Mouse (Mus musculus) yolk sac, embryonic 10.5 days (tissue): ENCODE data around the gene Epo.
A peak's percentile ranks its signal among the peaks of the same experiment; 100 is the strongest.

ENCODE experiments used
- DNase-seq: peaks from one replicate; pipeline ENCODE4 v3.0.0-alpha.2; 2017; ENCODE audit warnings: low spot score

Epo gene

DNA sequence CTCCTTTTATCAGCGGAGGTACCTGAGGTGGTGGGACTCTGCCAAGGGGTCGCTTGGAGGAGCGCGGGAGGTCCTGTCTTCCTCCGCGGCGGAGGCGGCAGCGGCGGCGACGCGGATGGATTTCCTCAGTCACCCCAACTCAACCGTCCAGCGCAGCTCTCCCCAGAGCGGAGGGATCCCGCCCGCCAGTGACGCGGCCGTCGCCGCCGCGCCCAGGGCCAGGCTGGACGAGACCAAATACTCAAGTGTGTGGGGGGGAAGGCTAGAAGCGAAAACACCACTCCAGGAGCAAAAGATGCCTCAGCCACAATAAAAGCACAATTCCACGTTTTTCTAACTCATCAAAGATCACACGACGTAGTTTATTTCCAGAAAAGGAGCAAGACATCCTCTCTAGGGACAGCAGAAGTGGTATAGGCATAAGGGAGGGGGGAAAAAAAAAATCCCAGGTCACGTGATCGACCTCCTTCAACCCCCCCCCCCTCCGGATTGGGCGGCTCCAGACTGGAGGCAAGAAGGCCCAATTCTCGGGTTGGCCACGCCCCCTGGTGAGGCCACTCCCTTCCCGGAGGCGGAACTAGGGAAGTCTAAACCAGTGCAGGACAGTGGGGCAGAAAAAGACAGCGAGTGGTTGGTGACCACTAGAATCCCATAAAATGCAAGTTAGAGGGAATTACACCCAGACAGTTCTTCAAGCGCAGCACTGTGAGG is at the start of gene Epo, which contains the start of gene Gnb2:
Epo (minus strand) TSS at position 126 of the 711 bp plus-strand sequence.
Gnb2 (minus strand) TSS at position 394 of the 711 bp plus-strand sequence.
- peak; percentile 98 for DNase-seq

DNA sequence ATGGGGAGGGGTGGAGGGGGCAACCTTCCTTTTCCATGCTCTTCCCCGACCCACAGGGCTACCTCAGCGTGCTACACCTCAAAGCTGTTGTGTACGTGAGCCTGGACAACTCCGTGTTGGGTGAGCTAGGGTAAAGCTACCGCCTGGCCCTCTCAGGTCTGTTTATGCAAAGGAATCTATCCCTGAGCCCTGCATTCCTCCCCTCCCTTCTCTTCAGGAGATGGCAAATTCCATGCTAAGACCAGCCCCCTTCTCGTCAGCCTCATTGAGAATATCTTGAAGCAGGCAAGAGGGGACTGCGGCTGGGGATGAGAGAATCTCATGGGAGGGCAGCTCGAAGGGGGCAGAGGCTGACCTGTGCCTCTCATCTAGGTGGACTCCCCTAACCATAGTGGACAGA is 49.7 kb upstream of the Epo start:
- peak; percentile 21 for DNase-seq

DNA sequence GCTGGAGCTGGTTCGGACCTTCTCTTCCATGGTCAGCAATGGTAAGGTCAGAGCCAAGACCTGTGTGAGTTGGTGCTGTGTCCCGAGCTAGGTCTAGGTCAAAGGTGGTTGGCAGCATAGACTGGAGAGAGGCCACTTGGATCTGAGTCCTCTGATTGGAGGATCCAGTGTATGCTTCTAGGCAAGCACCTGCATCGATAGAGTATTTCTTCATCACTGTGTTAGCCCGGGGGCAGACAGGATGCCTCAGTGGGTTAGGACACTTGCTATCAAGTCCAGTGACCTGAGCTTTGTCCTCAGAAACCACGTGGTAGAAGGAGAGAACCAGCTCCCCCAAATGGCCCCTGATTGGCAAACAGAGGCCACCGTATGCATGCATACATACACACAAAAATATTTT is 47.2 kb upstream of the Epo start:
- DNase-seq = no peak

DNA sequence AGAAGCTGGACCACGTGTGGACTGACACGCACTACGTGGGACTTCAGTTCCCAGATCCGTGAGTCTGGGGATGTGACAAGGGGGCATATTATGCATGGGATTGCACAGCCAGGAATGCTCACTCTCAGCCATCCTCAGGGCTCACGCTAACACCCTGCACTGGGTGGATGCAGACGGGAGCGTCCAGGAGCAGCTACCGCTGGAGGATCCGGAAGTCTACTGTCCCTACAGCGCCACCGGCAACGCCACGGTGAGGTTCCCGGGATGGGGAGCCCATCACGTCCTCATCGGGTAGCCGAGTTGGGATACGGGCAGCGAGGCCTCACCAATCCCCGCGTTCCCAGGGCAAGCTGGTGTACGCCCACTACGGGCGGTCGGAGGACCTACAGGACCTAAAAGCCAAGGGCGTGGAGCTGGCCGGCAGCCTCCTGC is 41.4 kb upstream of the Epo start:
- DNase-seq = peak; percentile 9

DNA sequence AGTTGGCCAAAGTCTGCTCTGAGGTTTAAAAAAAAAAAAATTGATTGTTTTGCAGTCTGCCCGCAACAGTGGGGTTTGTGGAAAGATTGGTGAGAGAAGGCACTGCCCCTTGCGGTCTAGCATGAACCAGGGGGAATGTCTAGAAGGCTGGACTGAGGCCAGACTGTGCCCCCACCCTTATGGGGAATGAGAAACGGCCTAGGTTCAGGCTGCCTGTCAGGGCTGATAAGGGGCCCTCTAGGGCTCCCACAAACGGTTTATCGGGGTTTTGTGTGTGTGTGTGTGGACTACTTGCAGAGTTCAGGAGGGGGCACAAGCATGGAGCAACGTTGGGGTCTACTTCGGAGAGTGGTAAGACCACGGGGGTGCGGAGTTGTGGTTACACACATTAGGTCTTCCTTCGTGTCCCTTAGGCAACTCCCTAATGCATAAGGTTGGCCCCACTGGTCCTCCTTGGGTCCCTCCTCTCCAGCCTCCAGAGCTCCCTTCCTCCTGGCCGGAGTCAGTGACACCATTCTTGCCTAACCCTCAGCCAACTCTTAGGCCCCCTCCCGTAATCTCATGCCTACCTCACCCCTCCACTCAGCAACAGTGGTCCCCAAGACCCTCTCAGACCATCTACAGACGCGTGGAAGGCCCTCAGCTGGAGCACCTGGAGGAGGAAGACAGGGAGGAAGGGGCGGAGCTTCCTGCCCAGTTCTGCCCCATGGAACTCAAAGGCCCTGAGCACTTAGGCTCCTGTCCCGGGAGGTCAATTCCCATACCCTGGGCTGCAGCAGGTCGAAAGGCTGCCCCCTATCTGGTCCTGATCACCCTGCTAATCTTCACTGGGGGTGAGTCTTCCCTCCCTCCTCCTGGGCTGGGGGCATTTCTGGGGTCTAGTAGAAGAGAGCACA is 37.9 kb upstream of the Epo start:
- peak; percentile 36 for DNase-seq

DNA sequence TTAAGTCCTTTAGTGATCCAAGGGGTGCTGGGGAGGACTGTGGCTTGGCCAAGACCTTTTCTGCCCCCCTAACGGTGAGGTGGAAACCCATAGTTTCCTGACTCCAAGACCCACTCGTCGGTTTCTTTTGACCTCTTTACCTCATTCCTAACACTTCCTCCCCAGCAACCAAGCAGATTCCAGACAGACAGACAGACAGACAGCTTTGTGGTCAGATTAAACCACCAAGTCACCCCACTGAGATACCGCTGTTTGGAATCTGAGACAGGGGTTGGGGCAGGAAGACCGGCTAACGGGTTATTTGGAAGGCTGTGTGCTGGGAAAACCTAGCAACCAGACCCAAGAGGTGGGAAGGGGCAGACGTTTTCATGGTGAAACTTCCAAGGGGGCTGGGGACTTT is 37.1 kb upstream of the Epo start:
- no peak for DNase-seq

DNA sequence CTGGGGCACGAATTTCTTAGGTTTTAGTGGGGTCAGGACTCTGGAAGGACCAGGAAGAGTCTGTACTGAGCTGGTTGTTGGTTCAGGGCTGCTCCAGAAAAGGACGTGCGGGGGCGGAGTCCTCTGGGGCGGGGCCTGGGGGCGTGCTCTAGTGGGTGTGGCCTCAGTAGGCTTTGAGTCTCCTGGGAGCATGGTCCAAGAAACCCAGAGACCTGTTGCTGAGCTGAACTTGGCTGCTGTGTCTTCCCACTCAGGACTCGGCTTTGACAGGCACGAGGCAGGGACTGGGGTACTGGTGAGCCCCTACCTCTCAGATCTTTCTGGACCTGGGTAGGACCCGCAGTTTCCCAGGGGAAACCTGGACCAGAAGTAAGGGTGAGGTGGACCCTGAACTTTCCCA is 36.6 kb upstream of the Epo start, which contains the start of gene Tfr2:
Tfr2 (plus strand) TSS at position 176 of the 400 bp plus-strand sequence.
- peak; percentile 50 for DNase-seq

DNA sequence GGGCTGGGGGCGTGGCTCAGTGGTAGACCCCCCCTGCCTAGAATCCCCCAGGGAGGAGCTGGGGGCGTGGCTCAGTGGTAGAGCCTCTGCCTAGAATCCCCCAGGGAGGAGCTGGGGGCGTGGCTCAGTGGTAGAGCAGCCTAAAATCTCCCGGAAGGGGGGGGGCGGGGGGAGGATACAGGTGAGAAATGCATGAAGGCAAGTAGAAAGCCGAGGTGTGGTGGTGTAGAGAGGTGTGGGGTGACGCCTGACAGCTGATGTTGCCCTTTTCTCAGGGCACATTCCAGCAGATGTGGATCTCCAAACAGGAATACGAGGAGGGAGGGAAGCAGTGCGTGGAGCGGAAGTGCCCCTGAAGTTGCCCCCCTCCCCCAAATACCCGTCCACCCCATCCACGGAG is 36.0 kb upstream of the Epo start:
- no peak for DNase-seq

DNA sequence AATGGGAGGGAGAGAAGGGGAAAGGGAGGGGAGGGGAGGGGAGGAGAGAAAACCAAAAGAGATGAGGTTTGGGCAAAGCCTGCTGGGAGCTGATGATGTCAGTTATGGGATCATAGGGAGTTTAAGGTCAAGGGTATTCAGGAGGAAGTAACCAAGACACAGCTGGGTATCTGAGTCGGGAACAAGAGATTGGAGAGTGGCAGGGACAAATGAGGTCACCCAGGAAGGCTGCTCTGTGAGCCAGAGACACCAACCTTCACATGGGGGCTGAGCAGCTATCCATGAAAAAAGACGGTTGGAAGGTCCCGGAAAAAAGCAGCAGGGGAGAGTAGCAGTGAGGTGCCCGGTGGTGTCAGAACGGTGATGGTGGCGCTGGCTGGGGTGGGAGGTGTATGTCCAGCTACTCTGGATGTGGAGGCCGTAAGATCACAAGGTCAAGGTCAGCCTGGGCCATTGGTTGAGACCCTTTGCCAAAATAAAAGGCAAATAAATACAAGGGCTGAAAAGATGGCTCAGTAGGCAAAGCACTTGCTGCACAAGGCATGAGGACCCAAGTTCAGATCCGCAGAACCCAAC is 35.3 kb upstream of the Epo start:
- no peak for DNase-seq

DNA sequence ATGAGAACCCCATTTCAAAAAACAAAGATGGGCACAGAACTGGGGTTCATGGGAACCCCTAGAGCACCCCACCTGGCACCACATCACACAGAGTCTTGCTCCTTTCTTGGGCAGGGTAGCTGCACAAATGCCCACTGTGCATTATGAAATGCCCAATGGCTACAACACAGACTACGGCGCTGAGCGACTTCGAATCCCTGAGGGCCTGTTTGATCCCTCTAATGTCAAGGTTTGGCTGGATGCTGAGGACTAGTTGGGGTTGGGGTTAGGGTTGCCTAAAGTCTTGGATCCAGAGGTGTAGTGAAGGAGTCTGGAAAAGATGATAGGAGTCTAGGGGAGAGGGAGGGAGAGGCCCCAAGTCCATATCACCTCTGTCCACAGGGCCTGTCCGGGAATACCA is 33.4 kb upstream of the Epo start:
- DNase-seq = no peak

DNA sequence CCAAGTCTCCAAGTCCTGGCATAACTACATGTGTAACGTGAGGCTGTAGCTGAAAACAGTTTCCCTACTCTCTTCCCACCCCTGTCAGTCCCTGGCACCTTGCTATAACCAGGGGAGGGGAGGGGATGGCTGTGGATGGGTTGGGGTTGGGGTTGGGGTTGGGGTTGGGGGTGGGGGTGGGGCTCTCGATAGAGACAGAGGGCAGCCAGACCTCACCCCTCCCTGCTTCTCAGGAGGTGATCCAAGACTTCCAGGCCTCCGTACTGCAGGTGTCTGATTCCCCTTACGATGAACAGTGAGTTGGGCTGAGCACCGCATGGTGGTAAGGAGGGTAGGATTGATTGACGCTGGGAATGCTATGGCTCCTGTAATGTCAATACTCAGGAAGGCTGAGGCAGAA is 32.7 kb upstream of the Epo start:
- DNase-seq = no peak

DNA sequence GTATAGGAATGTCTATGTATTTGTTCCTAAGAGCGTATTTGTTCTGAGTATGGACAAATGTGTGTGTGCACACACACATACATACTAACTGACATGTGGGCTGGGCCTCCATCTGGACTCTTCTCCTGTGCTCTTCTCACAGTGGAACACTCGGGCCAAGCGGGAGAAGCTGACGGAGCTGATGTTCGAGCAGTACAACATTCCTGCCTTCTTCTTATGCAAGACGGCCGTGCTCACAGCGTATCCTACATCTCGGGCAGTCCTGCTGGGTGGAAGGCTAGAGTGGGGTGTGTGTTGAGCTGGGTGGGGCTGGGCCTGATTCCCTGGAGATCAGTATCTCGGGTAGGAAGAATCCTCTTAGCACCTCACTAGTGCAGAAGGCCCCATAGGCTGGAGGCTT is 29.9 kb upstream of the Epo start:
- DNase-seq = no peak

DNA sequence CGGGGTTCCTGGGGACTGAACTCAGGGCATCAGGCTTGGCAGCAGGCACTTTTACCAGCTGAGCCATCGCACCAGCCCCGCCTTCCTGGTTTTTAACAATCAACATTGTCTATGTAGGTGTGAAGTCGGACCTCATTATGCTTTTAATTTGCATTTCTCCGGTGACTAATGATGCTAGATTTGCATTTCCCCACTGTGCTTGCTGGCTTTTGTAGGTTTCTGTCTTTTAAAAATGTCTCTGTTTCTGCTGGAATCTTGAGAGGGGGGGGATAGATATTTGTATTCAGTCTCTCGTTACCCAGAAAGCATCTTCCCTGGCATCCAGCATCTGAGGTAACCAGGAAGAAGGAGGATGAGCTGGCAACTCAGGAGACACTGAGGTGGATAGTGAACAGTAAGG is 28.5 kb upstream of the Epo start:
- no peak for DNase-seq

DNA sequence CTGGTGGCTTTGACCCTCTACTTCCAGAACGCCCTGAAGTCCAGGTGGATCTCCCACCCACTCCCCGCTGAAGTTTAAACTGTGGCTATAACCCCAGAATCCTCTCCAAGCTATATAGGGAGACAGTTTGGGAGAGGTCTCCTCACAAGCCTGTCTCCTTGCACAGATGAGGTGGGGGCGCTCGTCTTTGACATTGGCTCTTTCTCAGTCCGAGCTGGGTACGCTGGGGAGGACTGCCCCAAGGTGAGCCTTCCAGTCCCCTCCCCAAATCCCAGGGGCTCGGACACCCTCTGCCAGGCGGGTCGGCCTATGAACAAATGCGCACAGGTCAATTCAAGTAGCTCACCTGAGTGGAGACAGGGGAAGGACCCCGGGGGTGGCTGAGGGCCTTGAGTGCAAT is 20.9 kb upstream of the Epo start:
- no peak for DNase-seq

DNA sequence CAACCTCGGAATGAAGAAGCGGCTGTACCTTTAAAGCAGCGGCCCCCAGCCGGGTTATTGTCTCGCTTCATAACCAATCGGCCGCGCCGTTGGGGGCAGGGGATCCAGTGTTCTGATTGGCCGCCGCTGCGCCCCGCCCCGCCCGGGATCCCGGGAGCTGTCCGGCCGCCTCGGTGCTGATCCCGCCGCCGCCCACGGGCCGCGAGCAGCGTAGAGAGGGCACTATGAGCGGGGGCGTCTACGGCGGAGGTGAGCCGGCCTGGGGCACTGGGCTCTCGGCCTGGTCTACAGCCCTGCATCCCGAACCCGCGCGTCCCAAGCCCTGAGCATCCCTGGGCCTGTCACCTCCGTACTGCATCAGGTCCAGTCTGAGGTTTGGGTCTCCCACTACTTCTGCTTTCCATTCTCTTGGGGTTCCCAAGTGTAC is 20.4 kb upstream of the Epo start, which contains the start of gene Actl6b:
Actl6b (plus strand) TSS at position 107 of the 427 bp plus-strand sequence.
- DNase-seq = peak; percentile 66

DNA sequence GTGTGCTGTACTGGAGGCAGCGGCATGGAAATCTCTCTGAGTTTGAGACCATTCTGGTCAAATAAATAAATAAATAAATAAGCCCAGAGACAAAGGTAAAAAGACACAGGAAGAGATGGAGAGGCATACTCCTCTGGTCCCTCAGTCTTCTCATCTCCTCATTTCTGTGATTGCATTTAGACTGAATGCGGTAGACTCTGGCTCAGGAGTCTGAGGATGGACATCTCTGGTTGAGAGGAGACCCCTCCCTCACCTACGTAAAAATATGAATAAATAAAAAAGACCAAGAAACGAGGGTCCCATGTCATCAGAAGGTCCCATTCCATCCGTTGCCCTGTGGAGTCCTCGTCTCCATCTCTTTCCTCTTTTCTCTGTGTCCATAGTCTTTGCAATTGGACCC is 20.0 kb upstream of the Epo start:
- DNase-seq = no peak

DNA sequence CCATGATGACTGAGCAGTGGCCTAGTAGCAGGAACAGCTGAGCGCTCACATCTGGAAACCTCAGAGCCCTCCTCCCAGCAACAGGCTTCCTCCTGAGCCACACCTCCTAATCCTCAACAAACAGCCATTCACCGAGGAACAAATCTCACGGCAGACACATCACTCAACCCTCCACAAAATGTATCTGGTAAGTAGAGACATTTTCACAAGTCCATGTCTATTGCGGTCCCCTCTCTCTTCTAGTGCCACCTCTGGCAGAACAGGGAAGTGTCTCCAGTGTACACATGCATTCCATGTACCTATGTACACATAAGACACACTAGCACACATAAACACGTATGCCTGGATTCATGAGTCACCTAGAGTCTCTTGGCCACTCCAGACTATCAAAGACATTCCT is 18.1 kb upstream of the Epo start:
- no peak for DNase-seq

DNA sequence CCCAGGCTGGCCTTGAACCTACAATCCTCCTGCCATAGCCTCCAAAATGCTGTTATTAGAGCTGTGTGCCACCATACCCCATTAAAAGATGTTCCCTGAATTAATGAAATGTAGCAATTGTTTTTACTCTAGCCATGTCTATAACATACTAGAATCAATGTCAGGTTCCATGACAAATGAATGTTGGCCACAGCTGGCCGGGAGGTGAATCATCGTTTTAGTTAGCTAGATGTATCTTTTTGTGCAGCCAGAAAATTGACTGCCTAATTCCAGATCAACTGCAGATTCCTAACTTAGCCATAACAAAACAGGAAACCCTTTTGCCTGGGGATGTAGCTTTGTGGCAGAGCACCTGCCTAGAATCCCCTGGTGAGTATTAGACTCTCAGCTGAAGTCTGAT is 16.8 kb upstream of the Epo start:
- DNase-seq = no peak

DNA sequence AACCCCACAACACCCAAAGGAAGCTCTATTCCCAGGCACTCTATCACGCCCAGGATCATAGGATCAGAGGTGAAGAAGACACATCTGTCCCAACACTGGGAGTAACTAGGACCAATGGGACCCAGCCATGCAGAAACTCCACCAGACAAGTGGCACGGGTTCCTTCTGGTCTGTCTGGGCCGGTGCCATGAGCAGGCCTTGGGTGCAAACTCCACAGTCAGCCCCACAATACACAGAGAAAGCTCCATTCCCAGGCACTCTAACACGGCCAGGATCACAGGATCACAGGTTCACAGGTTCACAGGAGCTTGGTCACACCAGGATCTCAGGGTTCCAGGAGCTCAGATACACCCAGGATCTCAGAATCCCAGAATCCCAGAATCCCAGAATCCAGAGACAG is 12.6 kb upstream of the Epo start:
- no peak for DNase-seq

DNA sequence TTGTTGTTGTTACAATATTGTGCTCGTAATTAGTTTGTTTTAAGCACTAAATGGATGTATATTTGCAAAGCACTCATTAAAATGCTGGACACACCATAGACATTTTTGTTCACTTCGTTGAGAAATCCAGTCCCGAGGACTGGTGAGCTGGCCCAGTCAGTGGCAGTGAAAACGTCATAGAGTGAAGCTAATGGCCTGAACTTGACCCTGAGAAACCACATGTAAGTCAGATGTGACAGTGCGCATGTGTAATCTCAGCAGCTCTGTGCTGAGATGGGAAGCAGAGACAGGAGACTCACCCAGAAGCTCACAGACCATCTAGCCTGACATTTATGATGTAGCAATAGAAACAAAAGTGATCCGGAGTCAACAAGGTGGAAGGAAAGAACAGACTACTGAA is 11.9 kb upstream of the Epo start:
- DNase-seq = no peak

DNA sequence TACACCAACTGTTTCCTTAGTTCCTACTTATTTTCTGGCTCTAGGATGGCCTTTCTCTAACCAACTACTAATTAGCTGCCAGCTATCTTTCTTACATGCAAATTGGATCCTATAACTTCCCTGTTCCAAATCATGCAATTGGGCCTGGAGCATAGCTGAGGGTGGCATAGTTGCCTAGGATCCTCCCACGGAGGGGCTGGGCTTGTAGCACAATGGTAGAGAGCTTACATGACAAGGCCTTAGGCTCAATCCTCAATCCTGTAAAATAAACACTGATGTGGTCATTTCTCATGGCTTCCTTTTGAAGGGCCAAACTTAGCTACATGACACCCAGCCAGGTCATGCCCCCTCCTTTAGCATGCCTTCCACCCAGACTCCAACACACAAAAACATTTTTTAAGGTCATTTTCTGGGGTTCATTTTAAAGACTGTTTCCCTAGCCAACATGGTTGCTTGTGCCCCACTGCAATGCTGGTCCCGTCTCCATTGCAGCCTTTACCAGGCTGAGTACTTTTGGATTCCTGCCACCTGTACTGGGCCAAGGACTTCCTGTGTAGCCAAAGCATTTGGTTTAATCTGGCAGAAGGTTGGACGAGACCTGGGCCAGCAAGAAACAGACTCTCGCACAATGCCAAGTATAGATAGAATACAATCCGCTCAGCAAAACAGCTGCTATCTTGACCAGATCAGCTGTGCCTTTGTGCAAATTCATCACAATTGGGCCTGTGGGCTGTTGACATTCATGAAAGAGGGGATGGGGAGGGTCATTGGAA is 8.9 kb upstream of the Epo start:
- DNase-seq = no peak

DNA sequence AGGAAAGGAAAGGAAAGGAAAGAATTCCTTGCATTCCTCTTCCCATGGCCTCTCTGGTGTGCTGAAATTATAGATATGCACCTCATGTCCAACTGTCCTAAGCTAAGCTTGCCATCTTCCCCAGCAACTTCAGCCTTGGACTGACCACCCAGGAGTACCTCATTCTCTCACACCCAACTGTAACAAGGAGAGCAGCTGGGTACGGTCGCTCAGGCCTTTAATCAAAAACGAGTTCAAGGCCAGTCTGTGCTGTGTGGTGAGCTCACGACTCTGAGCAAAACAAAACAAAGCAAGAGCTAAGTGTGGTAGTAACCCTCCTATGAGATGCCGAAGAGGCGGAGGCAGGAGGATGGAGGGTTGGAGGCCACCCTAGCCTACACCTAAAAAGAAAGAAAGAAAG is 7.9 kb upstream of the Epo start:
- no peak for DNase-seq
